Mouse (Mus musculus): ENCODE results near the gene Osbpl3. TPM values are rescaled to one million over a fixed set of nuclear protein-coding genes. Genes with fewer than 3 reads are reported as not detected.
A peak's percentile ranks its signal among the peaks of the same experiment; 100 is the strongest.

The Osbpl3 gene
- total and polyA plus RNA-seq, 3 experiments = 12.8 to 26.5 (median 25.4) TPM

GRCm38 (mm10) chr6:50331477-50331876, 124.5 kb downstream of the Osbpl3 start:
- no peaks in the 10 kb centered on the region for H3K27me3 ChIP-seq (ENCODE audit: control insufficient read depth, insufficient read depth, low read length)
- TF ChIP-seq CTCF (IDR thresholded peaks at IDR 0.05) (no peak), POLR2A (IDR thresholded peaks at IDR 0.05; ENCODE audit: insufficient read depth, low read depth, low read length) (no peak), EP300 (IDR thresholded peaks at IDR 0.05; ENCODE audit: insufficient read depth, low read depth, low read length) (no peak)
- no peak overlapping the region for H3K4me3 ChIP-seq
- no peak overlapping the region for H3K9ac ChIP-seq (ENCODE audit: low read depth, low read length)
- 95% methylated on average over 2 of the region's 2 CpGs for WGBS
- H3K36me3 ChIP-seq (ENCODE audit: control insufficient read depth, insufficient read depth, low read length) = no peaks in the 10 kb centered on the region; the same call in 1 of the 2 replicates
- intact Hi-C loops (cut with DNase I) = no loop called here
- no peak overlapping the region for H3K27ac ChIP-seq
- DNase-seq = no peak
- no peaks in the 10 kb centered on the region for H3K79me2 ChIP-seq (replicated peaks; ENCODE audit: control insufficient read depth, insufficient read depth, low read length)
- peaks cover 1% of the 10 kb centered on the region; the same call in 1 of the 2 replicates for H3K4me1 ChIP-seq (ENCODE audit: control insufficient read depth, insufficient read depth, low read length)

GRCm38 (mm10) chr6:50329380-50329779, 126.6 kb downstream of the Osbpl3 start:
- no peak for DNase-seq
- peaks cover 1% of the 10 kb centered on the region; the same call in 1 of the 2 replicates for H3K4me1 ChIP-seq (ENCODE audit: control insufficient read depth, insufficient read depth, low read length)
- no peak for TF ChIP-seq POLR2A (IDR thresholded peaks at IDR 0.05; ENCODE audit: insufficient read depth, low read depth, low read length)
- TF ChIP-seq CTCF (IDR thresholded peaks at IDR 0.05) = no peak
- TF ChIP-seq EP300 (IDR thresholded peaks at IDR 0.05; ENCODE audit: insufficient read depth, low read depth, low read length) = no peak
- no peak overlapping the region for H3K9ac ChIP-seq (ENCODE audit: low read depth, low read length)
- WGBS = 90% methylated on average over 8 of the region's 8 CpGs
- H3K36me3 ChIP-seq (ENCODE audit: control insufficient read depth, insufficient read depth, low read length) = peaks cover 3% of the 10 kb centered on the region; the same call in 1 of the 2 replicates
- H3K27me3 ChIP-seq (ENCODE audit: control insufficient read depth, insufficient read depth, low read length) = no peaks in the 10 kb centered on the region
- no peak overlapping the region for H3K27ac ChIP-seq
- intact Hi-C loops (cut with DNase I) = no loop called here
- no peaks in the 10 kb centered on the region for H3K79me2 ChIP-seq (replicated peaks; ENCODE audit: control insufficient read depth, insufficient read depth, low read length)
- no peak overlapping the region for H3K4me3 ChIP-seq

GRCm38 (mm10) chr6:50328901-50329300, 127.1 kb downstream of the Osbpl3 start:
- DNase-seq = no peak
- intact Hi-C loops (cut with DNase I) = no loop called here
- no peak for TF ChIP-seq EP300 (IDR thresholded peaks at IDR 0.05; ENCODE audit: insufficient read depth, low read depth, low read length)
- TF ChIP-seq CTCF (IDR thresholded peaks at IDR 0.05) = no peak
- TF ChIP-seq POLR2A (IDR thresholded peaks at IDR 0.05; ENCODE audit: insufficient read depth, low read depth, low read length) = no peak
- Histone ChIP-seq H3K27ac (no peak overlapping the region), H3K27me3 (ENCODE audit: control insufficient read depth, insufficient read depth, low read length) (no peaks in the 10 kb centered on the region), H3K36me3 (ENCODE audit: control insufficient read depth, insufficient read depth, low read length) (peaks cover 3% of the 10 kb centered on the region; the same call in 1 of the 2 replicates), H3K9ac (ENCODE audit: low read depth, low read length) (no peak overlapping the region), H3K79me2 (replicated peaks; ENCODE audit: control insufficient read depth, insufficient read depth, low read length) (no peaks in the 10 kb centered on the region), H3K4me3 (no peak overlapping the region), H3K4me1 (ENCODE audit: control insufficient read depth, insufficient read depth, low read length) (peaks cover 1% of the 10 kb centered on the region; the same call in 1 of the 2 replicates)
- 54% methylated on average over 7 of the region's 7 CpGs for WGBS

GRCm38 (mm10) chr6:50326192-50326591, 129.8 kb downstream of the Osbpl3 start:
- intact Hi-C loops (cut with DNase I) = no loop called here
- H3K27me3 ChIP-seq (ENCODE audit: control insufficient read depth, insufficient read depth, low read length) = no peaks in the 10 kb centered on the region
- H3K36me3 ChIP-seq (ENCODE audit: control insufficient read depth, insufficient read depth, low read length) = peaks cover 3% of the 10 kb centered on the region; the same call in 1 of the 2 replicates
- no peak overlapping the region for H3K4me3 ChIP-seq
- H3K4me1 ChIP-seq (ENCODE audit: control insufficient read depth, insufficient read depth, low read length) = peaks cover 1% of the 10 kb centered on the region; the same call in 1 of the 2 replicates
- H3K79me2 ChIP-seq (replicated peaks; ENCODE audit: control insufficient read depth, insufficient read depth, low read length) = no peaks in the 10 kb centered on the region
- TF ChIP-seq CTCF (IDR thresholded peaks at IDR 0.05) (no peak), EP300 (IDR thresholded peaks at IDR 0.05; ENCODE audit: insufficient read depth, low read depth, low read length) (no peak), POLR2A (IDR thresholded peaks at IDR 0.05; ENCODE audit: insufficient read depth, low read depth, low read length) (no peak)
- no peak for DNase-seq
- 88% methylated on average over 4 of the region's 4 CpGs for WGBS
- H3K27ac ChIP-seq = no peak overlapping the region
- no peak overlapping the region for H3K9ac ChIP-seq (ENCODE audit: low read depth, low read length)

GRCm38 (mm10) chr6:50325485-50325884, 130.5 kb downstream of the Osbpl3 start:
- Histone ChIP-seq H3K4me3 (no peak overlapping the region), H3K27me3 (ENCODE audit: control insufficient read depth, insufficient read depth, low read length) (no peaks in the 10 kb centered on the region), H3K9ac (ENCODE audit: low read depth, low read length) (no peak overlapping the region), H3K27ac (no peak overlapping the region), H3K36me3 (ENCODE audit: control insufficient read depth, insufficient read depth, low read length) (peaks cover 3% of the 10 kb centered on the region; the same call in 1 of the 2 replicates), H3K4me1 (ENCODE audit: control insufficient read depth, insufficient read depth, low read length) (peaks cover 1% of the 10 kb centered on the region; the same call in 1 of the 2 replicates), H3K79me2 (replicated peaks; ENCODE audit: control insufficient read depth, insufficient read depth, low read length) (no peaks in the 10 kb centered on the region)
- 43% methylated on average over 9 of the region's 9 CpGs for WGBS
- intact Hi-C loops (cut with DNase I) = no loop called here
- no peak for DNase-seq
- TF ChIP-seq POLR2A (IDR thresholded peaks at IDR 0.05; ENCODE audit: insufficient read depth, low read depth, low read length) = no peak
- TF ChIP-seq CTCF (IDR thresholded peaks at IDR 0.05) = no peak
- TF ChIP-seq EP300 (IDR thresholded peaks at IDR 0.05; ENCODE audit: insufficient read depth, low read depth, low read length) = 0 out of 2 replicates have a peak, but pooled peaks have one; percentile 21

GRCm38 (mm10) chr6:50322631-50323030, 133.4 kb downstream of the Osbpl3 start:
- Histone ChIP-seq H3K36me3 (ENCODE audit: control insufficient read depth, insufficient read depth, low read length) (peaks cover 3% of the 10 kb centered on the region; the same call in 1 of the 2 replicates), H3K4me1 (ENCODE audit: control insufficient read depth, insufficient read depth, low read length) (no peaks in the 10 kb centered on the region), H3K27ac (peak overlapping the region; percentile 28; the same call in 1 of the 2 replicates), H3K27me3 (ENCODE audit: control insufficient read depth, insufficient read depth, low read length) (no peaks in the 10 kb centered on the region), H3K4me3 (no peak overlapping the region), H3K79me2 (replicated peaks; ENCODE audit: control insufficient read depth, insufficient read depth, low read length) (no peaks in the 10 kb centered on the region), H3K9ac (ENCODE audit: low read depth, low read length) (no peak overlapping the region)
- intact Hi-C loops (cut with DNase I) = no loop called here
- 67% methylated on average over 9 of the region's 9 CpGs for WGBS
- TF ChIP-seq POLR2A (IDR thresholded peaks at IDR 0.05; ENCODE audit: insufficient read depth, low read depth, low read length) (no peak), EP300 (IDR thresholded peaks at IDR 0.05; ENCODE audit: insufficient read depth, low read depth, low read length) (no peak), CTCF (IDR thresholded peaks at IDR 0.05) (no peak)
- DNase-seq = no peak
